Mouse (Mus musculus) liver, postnatal 0 days (tissue): ENCODE data around the gene Klhl2.

Source experiments
- CTCF ChIP-seq: sonication (generic); IDR thresholded peaks from 2 replicates; pipeline ENCODE4 v1.5.1; 2016; ENCODE audit warnings: antibody characterized with exemption, low read depth
- EP300 ChIP-seq: IDR thresholded peaks from 2 replicates; pipeline ENCODE4 v1.6.1; 2016; ENCODE audit warnings: antibody characterized with exemption, low read depth, mild to moderate bottlenecking

GRCm38 (mm10) chr8:64841747-64842406 lies 7.9 kb downstream of the Klhl2 start:
- TF ChIP-seq CTCF = no peak
- no peak for TF ChIP-seq EP300
